Mouse (Mus musculus): ENCODE data around the gene Zfand3.

- TF ChIP-seq CTCF (conservative IDR thresholded peaks at IDR 0.05; ENCODE audit: insufficient read depth, insufficient read length, low read depth, low read length) (no peak), POLR2A (IDR thresholded peaks at IDR 0.05; ENCODE audit: low read depth, low read length) (no peak)
Observed at GRCm38 (mm10) chr17:30259938-30260337, 255.4 kb downstream of the Zfand3 start.

Data from kidney, adult 2 months (tissue).